Mouse (Mus musculus) midbrain, postnatal 0 days (tissue): Measurements from ENCODE around the gene Tex14. TPM values are rescaled to one million over a fixed set of nuclear protein-coding genes. Genes with fewer than 3 reads are reported as not detected.

Experiments
- ATAC-seq: fragments of 200-750 bp; cut with Nextera tagmentation; 2 replicates; pipeline ENCODE4 v1.8.0; 2017; ENCODE audit warnings: moderate number of reproducible peaks, mild to moderate bottlenecking, moderate TSS enrichment, moderate library complexity; ENCODE audit not compliant: low FRiP score
- DNase-seq: peaks from one replicate; pipeline ENCODE4 v3.0.0-alpha.2; 2015; ENCODE audit warnings: low spot score
- H3K27ac ChIP-seq: fragments of 300-500 bp; sonication (generic); 2 replicates; pipeline ENCODE4 v1.5.1; 2014; ENCODE audit warnings: low read depth, mild to moderate bottlenecking, low read length, mixed read lengths
- H3K27me3 ChIP-seq: fragments of 300-500 bp; sonication (generic); 2 replicates; pipeline ENCODE4 v1.6.1; 2014; ENCODE audit warnings: low read length, control low read depth, mixed read lengths; ENCODE audit not compliant: insufficient read depth
- H3K36me3 ChIP-seq: fragments of 300-500 bp; sonication (generic); 2 replicates; pipeline ENCODE4 v1.6.1; 2014; ENCODE audit warnings: low read length, control low read depth, mixed read lengths; ENCODE audit not compliant: insufficient read depth
- H3K4me1 ChIP-seq: fragments of 300-500 bp; sonication (generic); 2 replicates; pipeline ENCODE4 v1.6.1; 2014; ENCODE audit warnings: mild to moderate bottlenecking, control low read depth, antibody characterized with exemption, low read length, mixed read lengths; ENCODE audit not compliant: insufficient read depth
- H3K4me2 ChIP-seq: fragments of 300-500 bp; sonication (generic); 2 replicates; pipeline ENCODE4 v1.6.1; 2014; ENCODE audit warnings: low read depth, mild to moderate bottlenecking, low read length, mixed read lengths; ENCODE audit not compliant: poor library complexity, severe bottlenecking
- H3K4me3 ChIP-seq: fragments of 300-500 bp; sonication (generic); 2 replicates; pipeline ENCODE4 v1.5.1; 2014; ENCODE audit warnings: low read depth, mild to moderate bottlenecking, low read length, moderate library complexity
- H3K9ac ChIP-seq: fragments of 300-500 bp; sonication (generic); replicated peaks from 2 replicates; pipeline ENCODE4 v1.6.1; 2014; ENCODE audit warnings: mild to moderate bottlenecking, low read length, moderate library complexity, mixed read lengths; ENCODE audit not compliant: poor library complexity, severe bottlenecking
- H3K9me3 ChIP-seq: fragments of 300-500 bp; sonication (generic); 2 replicates; pipeline ENCODE4 v1.6.1; 2016; ENCODE audit warnings: low read length, control low read depth
- CTCF ChIP-seq: IDR thresholded peaks from 2 replicates; pipeline ENCODE4 v1.5.1; 2016; ENCODE audit warnings: antibody characterized with exemption, mild to moderate bottlenecking
- WGBS: fragments of 180-500 bp; shearing (Covaris S2); extraction: QIAGEN DNeasy Blood & Tissue Kit; methylation state at CpG from one replicate; pipeline ENCODE4 v1.1.7; 2014; 5-methylcytosine and 5-hydroxymethylcytosine counted together
- polyA plus RNA-seq: library from polyadenylated mRNA; unstranded; fragments of >200 nt; fragmentation: Nextera tagmentation; extraction: Ambion mirVana; gene quantifications from 2 replicates; pipeline ENCODE4 v1.2.1, GENCODE M21; 2015
- total RNA-seq: library from RNA; depleted of rRNA; stranded (reverse); fragments of >200 nt; gene quantifications from 2 replicates; pipeline ENCODE4 v1.2.3, GENCODE M21; 2014

Gene Tex14
- total and polyA plus RNA-seq, 2 experiments from 2014 or later: 0.35 to 0.66 TPM

GRCm38 (mm10) chr11:87589605-87590004, 184.7 kb downstream of the Tex14 start:
- 96% methylated on average over 8 of the region's 8 CpGs for WGBS
- Histone ChIP-seq H3K9me3 (no peaks in the 10 kb centered on the region), H3K9ac (no peak overlapping the region), H3K4me1 (peaks cover 15% of the 10 kb centered on the region), H3K27me3 (no peaks in the 10 kb centered on the region), H3K27ac (no peak overlapping the region), H3K36me3 (0 out of 2 replicates have a peak, but pooled peaks cover 8% of the 10 kb centered on the region), H3K4me2 (no peak overlapping the region), H3K4me3 (no peak overlapping the region)
- ATAC-seq (no peak), DNase-seq (no peak)
- TF ChIP-seq CTCF: no peak

GRCm38 (mm10) chr11:87590841-87591525, 186.1 kb downstream of the Tex14 start:
- peak; percentile 27 for DNase-seq
- no peak for ATAC-seq
- H3K9ac ChIP-seq: peak overlapping the region; percentile 70
- 2% methylated on average over 25 of the region's 25 CpGs for WGBS
- no peaks in the 10 kb centered on the region for H3K27me3 ChIP-seq
- H3K4me3 ChIP-seq: peak overlapping the region; percentile 74
- peak overlapping the region; percentile 82 for H3K27ac ChIP-seq
- H3K4me2 ChIP-seq: peak overlapping the region; percentile 88
- peaks cover 15% of the 10 kb centered on the region for H3K4me1 ChIP-seq
- H3K36me3 ChIP-seq: 0 out of 2 replicates have a peak, but pooled peaks cover 3% of the 10 kb centered on the region
- TF ChIP-seq CTCF: no peak
- no peaks in the 10 kb centered on the region for H3K9me3 ChIP-seq

GRCm38 (mm10) chr11:87591526-87592353, 186.9 kb downstream of the Tex14 start, which contains the start of gene Mtmr4:
Mtmr4 (plus strand) TSS chr11:87592162.
- Histone ChIP-seq H3K4me1 (peaks cover 15% of the 10 kb centered on the region), H3K4me2 (peak within 1 kb of the TSS; percentile 88), H3K36me3 (0 out of 2 replicates have a peak, but pooled peaks cover 3% of the 10 kb centered on the region), H3K4me3 (peak within 1 kb of the TSS; percentile 74), H3K27ac (peak within 1 kb of the TSS; percentile 82), H3K27me3 (no peaks in the 10 kb centered on the region), H3K9me3 (no peaks in the 10 kb centered on the region), H3K9ac (peak within 1 kb of the TSS; percentile 76)
- WGBS: under 1% methylated on average over 61 of the region's 61 CpGs
- TF ChIP-seq CTCF: peak; percentile 32
- ATAC-seq: peak; percentile 99
- DNase-seq: peak; percentile 100

GRCm38 (mm10) chr11:87592354-87592695, 187.5 kb downstream of the Tex14 start:
- H3K27ac ChIP-seq: peak overlapping the region; percentile 81
- peak overlapping the region; percentile 74 for H3K4me3 ChIP-seq
- H3K9me3 ChIP-seq: no peaks in the 10 kb centered on the region
- H3K4me2 ChIP-seq: peak overlapping the region; percentile 61
- peak; percentile 48 for TF ChIP-seq CTCF
- peaks cover 6% of the 10 kb centered on the region for H3K36me3 ChIP-seq
- DNase-seq: no peak
- no peaks in the 10 kb centered on the region for H3K27me3 ChIP-seq
- ATAC-seq: no peak; the same call in 1 of the 2 replicates
- peak overlapping the region; percentile 76 for H3K9ac ChIP-seq
- WGBS: 0% methylated on average over 14 of the region's 15 CpGs
- H3K4me1 ChIP-seq: peaks cover 15% of the 10 kb centered on the region

GRCm38 (mm10) chr11:87592713-87593598, 188.1 kb downstream of the Tex14 start:
- no peaks in the 10 kb centered on the region for H3K27me3 ChIP-seq
- 35% methylated on average over 13 of the region's 13 CpGs for WGBS
- peak overlapping the region; percentile 76 for H3K9ac ChIP-seq
- peak overlapping the region; percentile 81 for H3K27ac ChIP-seq
- H3K4me2 ChIP-seq: peak overlapping the region; percentile 61
- H3K36me3 ChIP-seq: peaks cover 8% of the 10 kb centered on the region
- no peak for DNase-seq
- H3K9me3 ChIP-seq: no peaks in the 10 kb centered on the region
- peaks cover 15% of the 10 kb centered on the region for H3K4me1 ChIP-seq
- H3K4me3 ChIP-seq: peak overlapping the region; percentile 74
- TF ChIP-seq CTCF: no peak
- ATAC-seq: no peak
